In the genomic region with DNA sequence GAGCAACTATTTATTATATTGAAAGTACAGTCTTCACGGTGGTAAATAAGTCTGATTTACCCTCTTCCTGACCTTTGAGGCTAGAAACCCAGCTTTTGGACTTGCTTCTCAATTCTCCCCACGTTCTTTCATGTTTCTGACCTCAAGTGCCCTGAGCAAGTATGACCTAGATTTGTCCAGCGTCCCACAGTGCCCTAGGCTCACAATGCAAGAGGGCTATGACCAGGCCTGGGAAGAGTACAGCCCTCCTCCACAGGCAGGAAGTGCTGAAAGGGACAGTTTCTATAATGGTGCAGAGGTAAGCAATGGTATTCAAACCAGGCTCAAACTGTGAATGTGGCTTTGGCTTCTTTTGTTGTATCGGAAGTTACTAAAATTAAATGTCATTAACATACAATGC, we compare ENCODE assay signal across 23 mouse cellular contexts.
DNase-seq lines count a peak whose midpoint lies in the region; ATAC-seq and TF ChIP-seq lines count a peak whose summit lies in the region.
"Had no signal": no experiment of that assay in that cellular context is flagged by ENCODE, and none has a peak within 500 bp of the region (broad histone marks: within the 10 kb centered on the region; RNA-seq: fewer than 3 reads in every experiment).

No protein-coding gene starts in this region.

- TF ChIP-seq CTCF in spleen, adult 2 months (IDR thresholded peaks at IDR 0.05; ENCODE audit: extremely low read depth, insufficient read depth, insufficient read length, insufficient replicate concordance) = no peak
- TF ChIP-seq CTCF in small intestine, adult 2 months (IDR thresholded peaks at IDR 0.05; ENCODE audit: extremely low read depth, insufficient read length, insufficient replicate concordance, low read depth, low read length) = no peak

- no peaks in the 10 kb centered on the region for H3K36me3 ChIP-seq in spleen, adult 2 months (ENCODE audit: control insufficient read depth, insufficient read depth, low read length)
- H3K36me3 ChIP-seq in macrophage (ENCODE audit: inconsistent target) = no peaks in the 10 kb centered on the region
- H3K36me3 ChIP-seq in small intestine, adult 2 months (ENCODE audit: control insufficient read depth, insufficient read depth, low read length) = no peaks in the 10 kb centered on the region
- H3K36me3 ChIP-seq in forebrain, embryonic 10.5 days (replicated peaks) = no peaks in the 10 kb centered on the region
- H3K36me3 ChIP-seq in forebrain, embryonic 15.5 days = no peaks in the 10 kb centered on the region
- H3K36me3 ChIP-seq: embryonic facial prominence, embryonic 10.5 days; heart, embryonic 12.5 days; limb, embryonic 15.5 days; midbrain, embryonic 12.5 days had no signal

- no peaks in the 10 kb centered on the region for H3K9me3 ChIP-seq in forebrain, embryonic 10.5 days
- H3K9me3 ChIP-seq in forebrain, embryonic 15.5 days = no peaks in the 10 kb centered on the region
- H3K9me3 ChIP-seq: embryonic facial prominence, embryonic 10.5 days; heart, embryonic 12.5 days; limb, embryonic 15.5 days; midbrain, embryonic 12.5 days had no signal

- H3K9ac ChIP-seq in forebrain, embryonic 15.5 days (replicated peaks) = no peak overlapping the region
- H3K9ac ChIP-seq: forebrain, postnatal 0 days; heart, embryonic 12.5 days; limb, embryonic 15.5 days; midbrain, embryonic 12.5 days had no signal

- no peak for DNase-seq in spleen, adult 2 months (ENCODE audit: low read depth in 1 of 2, low spot score in 2 of 2)
- no peak for DNase-seq in spleen, adult 12 weeks (ENCODE audit: low spot score)
- peak; percentile 48 for DNase-seq in Muller cell, postnatal 12 days (ENCODE audit: inconsistent ontology term)
- no peak for DNase-seq in right cerebral cortex, adult 18-20 months
- no peak for DNase-seq in forebrain, embryonic 10.5 days (ENCODE audit: extremely low spot score, low spot score)
- DNase-seq: adrenal gland, adult 2 months; cerebellum, adult 8-10 months; forebrain, postnatal 0 days; gastrocnemius, postnatal 36 days; heart, postnatal 10 days; kidney, adult 18-20 months; kidney, postnatal 4 days; right cerebral cortex, postnatal 4 days; thymus, postnatal 14 days had no signal

- H3K27ac ChIP-seq in spleen, adult 2 months (ENCODE audit: insufficient read depth, low read length) = peak overlapping the region; percentile 82
- H3K27ac ChIP-seq in macrophage = peak overlapping the region; percentile 40
- H3K27ac ChIP-seq in small intestine, adult 2 months (ENCODE audit: insufficient read depth, low read depth, low read length) = peak overlapping the region; percentile 55
- no peak overlapping the region for H3K27ac ChIP-seq in forebrain, embryonic 10.5 days
- no peak overlapping the region for H3K27ac ChIP-seq in forebrain, embryonic 15.5 days (replicated peaks)
- H3K27ac ChIP-seq: embryonic facial prominence, embryonic 10.5 days; left cerebral cortex, adult 2 months; limb, embryonic 15.5 days; midbrain, embryonic 12.5 days had no signal

- no peak overlapping the region for H3K4me3 ChIP-seq in spleen, adult 2 months (ENCODE audit: extremely low read depth, insufficient read depth, insufficient read length)
- no peak overlapping the region for H3K4me3 ChIP-seq in macrophage (ENCODE audit: inconsistent target)
- no peak overlapping the region for H3K4me3 ChIP-seq in small intestine, adult 2 months (ENCODE audit: low read depth, low read length)
- H3K4me3 ChIP-seq in forebrain, embryonic 10.5 days = no peak overlapping the region
- no peak overlapping the region for H3K4me3 ChIP-seq in forebrain, embryonic 15.5 days
- H3K4me3 ChIP-seq: embryonic facial prominence, embryonic 10.5 days; heart, embryonic 12.5 days; left cerebral cortex, adult 2 months; limb, embryonic 15.5 days; midbrain, embryonic 12.5 days had no signal

- no peak overlapping the region for H3K4me2 ChIP-seq in forebrain, embryonic 15.5 days (replicated peaks)
- H3K4me2 ChIP-seq: heart, embryonic 12.5 days; limb, embryonic 15.5 days; midbrain, embryonic 12.5 days had no signal

- H3K79me2 ChIP-seq in macrophage (ENCODE audit: inconsistent target) = no peaks in the 10 kb centered on the region

- 21% methylated on average over 4 of the region's 4 CpGs for WGBS in spleen, adult 2 months
- 28% methylated on average over 4 of the region's 4 CpGs for WGBS in macrophage (ENCODE audit: missing documents)
- 58% methylated on average over 4 of the region's 4 CpGs for WGBS in small intestine, adult 2 months
- 66% methylated on average over 4 of the region's 4 CpGs for WGBS in forebrain, embryonic 10.5 days
- WGBS in forebrain, embryonic 15.5 days = 69% methylated on average over 4 of the region's 4 CpGs

- H3K27me3 ChIP-seq in spleen, adult 2 months (ENCODE audit: control insufficient read depth, insufficient read depth, low read length) = no peaks in the 10 kb centered on the region
- no peaks in the 10 kb centered on the region for H3K27me3 ChIP-seq in small intestine, adult 2 months (ENCODE audit: control insufficient read depth, insufficient read depth, low read length)
- H3K27me3 ChIP-seq in forebrain, embryonic 10.5 days (ENCODE audit: poor library complexity, severe bottlenecking) = no peaks in the 10 kb centered on the region
- H3K27me3 ChIP-seq in forebrain, embryonic 15.5 days = no peaks in the 10 kb centered on the region
- H3K27me3 ChIP-seq: heart, embryonic 12.5 days; limb, embryonic 15.5 days; midbrain, embryonic 12.5 days; Patski had no signal

- peaks cover 22% of the 10 kb centered on the region; the same call in 1 of the 2 replicates for H3K4me1 ChIP-seq in spleen, adult 2 months (ENCODE audit: control insufficient read depth, insufficient read depth, insufficient read length)
- H3K4me1 ChIP-seq in small intestine, adult 2 months (ENCODE audit: control insufficient read depth, insufficient read depth, insufficient read length, low read length) = no peaks in the 10 kb centered on the region
- peaks cover 5% of the 10 kb centered on the region; the same call in 1 of the 2 replicates for H3K4me1 ChIP-seq in forebrain, embryonic 10.5 days
- no peaks in the 10 kb centered on the region for H3K4me1 ChIP-seq in forebrain, embryonic 15.5 days
- H3K4me1 ChIP-seq: midbrain, embryonic 12.5 days had no signal

- no peak for ATAC-seq in forebrain, embryonic 15.5 days (replicated peaks)
- ATAC-seq: forebrain, postnatal 0 days; Patski had no signal

- no peak for TF ChIP-seq POLR2A in spleen, adult 2 months (IDR thresholded peaks at IDR 0.05; ENCODE audit: low read depth, low read length)
- no peak for TF ChIP-seq POLR2A in small intestine, adult 2 months (IDR thresholded peaks at IDR 0.05; ENCODE audit: low read depth, low read length)

Comparison
In these comparisons a context has a peak if more than half of its experiments do, and no peak if none do; other contexts are left out.
1. H3K27ac ChIP-seq: peak in spleen, adult 2 months (single experiment), macrophage (single experiment) and small intestine, adult 2 months (single experiment); none in forebrain, embryonic 10.5 days (single experiment) and forebrain, embryonic 15.5 days (single experiment).